Mouse (Mus musculus): ENCODE data around the gene Tmprss6.

The Tmprss6 gene

DNA sequence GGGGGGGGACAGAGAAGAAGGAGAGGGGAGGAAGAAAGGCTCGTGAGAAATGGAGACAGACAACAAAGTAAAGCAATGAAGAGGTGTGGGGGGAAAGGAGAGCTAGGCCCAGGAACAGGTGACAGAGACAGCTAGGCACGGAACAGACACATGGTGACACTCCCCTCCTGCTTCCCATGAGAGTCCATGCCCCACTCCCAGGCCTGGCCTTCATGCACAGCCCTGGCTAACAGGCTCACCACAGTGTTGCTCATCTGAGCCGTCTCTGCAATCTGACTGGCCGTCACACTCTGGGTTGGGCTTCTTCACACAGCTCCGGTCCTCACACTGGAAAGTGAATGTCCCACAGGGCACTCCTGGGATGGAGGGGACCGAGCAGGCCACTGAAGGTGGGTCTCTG, 24.6 kb downstream of the Tmprss6 start:
- DNase-seq, result no peak

GRCm38 (mm10) chr15:78442231-78442630, 26.2 kb downstream of the Tmprss6 start:
- no peak for DNase-seq

DNA sequence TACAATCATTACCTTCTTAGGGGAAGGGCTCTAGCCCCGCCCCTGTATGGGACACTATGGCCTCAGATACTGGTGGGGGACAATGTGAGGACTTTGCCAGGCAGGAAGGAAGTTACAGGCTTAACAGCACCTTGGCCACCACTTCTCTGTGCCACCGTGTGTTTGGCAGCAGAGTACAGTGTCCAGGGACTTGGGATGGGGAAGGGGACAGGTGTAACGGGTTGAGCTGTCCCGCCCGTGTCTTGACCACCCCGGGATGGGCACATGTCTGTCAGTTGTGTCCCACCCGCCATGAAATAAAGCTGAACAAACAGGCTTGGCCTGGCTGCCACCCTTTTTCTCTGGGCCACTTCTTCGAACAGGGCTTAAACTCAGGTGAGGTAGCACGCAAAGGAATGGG, 29.5 kb downstream of the Tmprss6 start:
- no peak for DNase-seq

DNA sequence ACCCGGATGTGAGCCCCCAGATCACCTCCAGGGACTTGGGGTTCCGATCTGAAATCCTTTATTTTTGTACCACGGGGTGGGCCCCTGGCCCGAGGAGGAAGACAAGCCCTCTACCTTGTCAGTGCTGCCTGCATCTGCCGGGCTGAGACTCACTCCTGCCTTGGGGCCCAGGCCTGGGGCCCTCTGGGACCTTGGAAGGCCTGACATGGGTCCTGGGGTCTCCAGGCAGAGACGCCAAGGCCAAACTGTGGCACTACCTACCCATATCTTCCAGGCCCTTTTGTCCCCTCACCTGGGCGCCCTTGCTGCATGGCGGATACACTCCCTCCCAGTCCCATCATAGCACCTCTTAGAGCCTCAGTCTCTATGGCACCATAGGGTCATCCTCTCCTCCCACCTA, 29.9 kb downstream of the Tmprss6 start:
- no peak for DNase-seq

DNA sequence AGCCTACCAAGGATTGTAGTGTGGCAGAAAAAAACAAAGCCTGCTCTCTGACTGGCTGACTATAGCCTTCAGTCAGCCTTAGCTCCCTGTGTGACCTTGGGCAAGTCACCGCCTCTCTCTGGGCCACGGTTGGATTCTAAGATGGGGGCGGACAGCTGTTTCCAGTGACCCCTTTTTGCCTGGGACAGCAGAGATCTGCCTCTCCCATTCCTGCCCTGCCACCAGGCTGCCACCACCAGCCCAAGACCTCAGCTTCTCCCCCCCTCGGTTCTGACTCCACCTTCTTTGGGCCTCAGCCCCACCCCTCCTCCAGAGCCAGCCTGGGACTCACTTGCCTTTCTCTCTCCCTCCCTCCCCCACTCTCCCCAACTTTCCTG, 30.4 kb downstream of the Tmprss6 start:
- no peak for DNase-seq

DNA sequence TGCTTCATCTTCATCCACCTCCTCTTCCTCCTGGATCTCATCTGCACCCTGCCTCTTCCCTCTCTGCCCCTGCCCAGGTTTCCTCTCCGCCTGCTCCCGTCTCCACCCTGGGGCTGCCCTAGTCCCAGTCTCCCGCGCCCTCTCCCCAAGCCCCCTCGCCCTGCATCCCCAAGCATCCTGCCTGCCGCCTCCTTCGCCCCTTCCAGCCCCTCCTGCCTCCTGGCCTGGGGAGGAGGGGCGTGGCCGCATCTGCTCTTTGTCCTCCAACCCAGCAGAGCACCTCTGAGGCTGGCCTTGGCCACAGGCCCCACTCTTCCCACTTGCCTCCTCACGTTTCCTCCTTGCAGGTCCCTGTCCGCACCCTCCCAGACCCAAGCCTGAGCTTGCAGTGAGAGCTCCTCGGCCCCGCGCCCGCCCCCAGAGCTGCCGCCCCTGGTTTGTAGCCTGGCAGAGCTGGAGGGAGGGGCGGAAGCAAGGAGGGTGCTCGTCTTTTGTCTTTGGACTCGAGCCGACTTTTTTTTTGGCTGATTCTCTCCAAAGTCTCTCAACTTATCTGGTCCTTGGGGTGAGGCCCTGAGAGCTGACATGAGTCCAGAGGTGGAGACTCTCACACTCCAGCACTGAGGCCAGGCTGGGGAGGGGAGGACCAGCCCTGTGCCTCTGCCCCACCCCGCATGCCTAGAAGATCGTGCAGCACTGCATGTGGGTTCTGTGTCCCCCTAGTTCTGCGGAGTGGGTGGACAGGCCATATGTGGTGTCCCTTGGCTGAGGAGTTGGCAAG, 31.0 kb downstream of the Tmprss6 start:
- DNase-seq, result peak; percentile 48 to 57

- peak; percentile 88 to 90 for DNase-seq
Observed at GRCm38 (mm10) chr15:78436380-78437192, 31.8 kb downstream of the Tmprss6 start.

- no peak for DNase-seq
Observed at GRCm38 (mm10) chr15:78435681-78436080, 32.8 kb downstream of the Tmprss6 start.

GRCm38 (mm10) chr15:78434896-78435520, 33.4 kb downstream of the Tmprss6 start:
- peak; percentile 77 to 80 for DNase-seq

DNA sequence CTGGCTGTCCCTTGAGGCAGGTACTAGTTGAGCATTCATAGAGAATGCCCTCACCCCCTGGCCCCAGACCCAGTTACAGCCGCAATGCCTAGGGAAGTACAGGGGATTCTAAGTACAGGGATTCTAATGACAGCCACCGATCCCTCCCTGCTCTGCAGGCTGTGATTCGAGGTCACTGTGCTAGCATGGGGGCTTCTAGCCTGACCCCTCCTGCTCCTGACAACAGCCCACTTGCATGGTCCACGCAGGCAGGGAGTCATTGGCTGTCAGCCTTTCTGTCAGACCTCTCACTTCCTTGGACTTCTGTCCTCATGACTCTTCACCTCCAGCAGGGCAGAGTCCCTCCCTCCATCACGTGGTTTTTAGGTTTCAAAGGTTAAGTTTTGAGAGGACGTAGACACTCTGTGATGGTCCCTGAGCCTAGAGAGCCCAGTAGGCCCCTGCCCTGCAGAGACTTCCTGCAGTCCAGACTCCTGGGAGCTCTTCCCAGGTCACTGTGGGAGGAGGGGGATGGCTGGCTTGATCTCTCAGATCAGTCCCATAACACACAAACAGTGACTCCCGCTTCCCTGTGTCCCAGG, 36.8 kb downstream of the Tmprss6 start:
- DNase-seq, result no peak

GRCm38 (mm10) chr15:78430874-78431273, 37.6 kb downstream of the Tmprss6 start:
- no peak for DNase-seq

DNA sequence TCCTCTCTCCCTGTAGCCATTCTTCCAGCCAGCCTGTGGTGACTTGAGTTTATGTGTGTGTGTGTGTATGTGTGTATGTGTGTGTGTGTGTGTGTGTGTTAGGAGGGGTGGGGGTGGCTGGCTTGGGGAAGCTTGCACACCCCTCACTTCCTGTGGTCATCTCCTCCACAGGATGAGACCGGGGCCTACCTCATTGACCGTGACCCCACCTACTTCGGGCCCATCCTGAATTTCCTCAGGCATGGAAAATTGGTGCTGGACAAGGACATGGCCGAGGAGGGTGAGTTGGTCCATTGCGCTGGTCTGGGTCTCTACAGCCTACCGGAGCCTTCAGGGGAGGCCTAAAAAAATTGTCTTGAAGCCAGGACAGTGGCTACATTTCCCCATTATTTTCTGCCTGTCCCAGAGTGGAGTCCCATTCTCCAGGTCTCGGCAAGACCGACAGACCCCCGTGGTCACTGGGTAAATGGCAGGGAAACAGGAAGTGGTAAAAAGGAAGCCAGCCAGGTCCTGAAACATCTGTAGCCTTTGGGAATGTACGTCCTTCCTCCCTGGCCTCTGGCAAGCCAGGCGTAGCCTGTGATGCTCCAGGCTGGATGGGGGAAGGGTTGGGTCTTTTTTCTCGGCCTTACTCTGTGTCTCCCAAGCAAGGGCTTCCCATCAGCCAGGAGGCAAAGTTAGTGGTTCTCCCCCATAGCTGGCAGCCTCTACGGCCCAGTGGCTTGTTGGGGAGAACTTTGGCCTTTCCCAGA, 38.4 kb downstream of the Tmprss6 start:
- DNase-seq, result no peak

DNA sequence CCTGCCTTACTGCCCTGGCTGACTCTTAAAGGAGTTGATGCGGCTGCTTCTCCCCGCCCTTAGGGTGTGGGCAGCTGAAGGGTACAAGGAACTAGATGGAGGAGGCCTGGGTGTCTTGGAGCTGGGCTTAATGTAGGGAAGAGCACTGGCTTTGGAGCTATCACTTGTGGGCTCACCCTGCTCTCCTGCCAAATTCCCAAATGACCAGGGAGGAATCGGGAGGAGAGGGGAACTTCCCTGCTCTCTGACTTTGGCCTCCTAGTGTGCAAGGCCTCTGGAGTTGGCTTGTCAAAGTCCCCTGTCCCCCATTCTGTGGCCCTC, 39.3 kb downstream of the Tmprss6 start:
- no peak for DNase-seq

- peak; percentile 87 to 90 for DNase-seq
Observed at GRCm38 (mm10) chr15:78428391-78429138, 39.9 kb downstream of the Tmprss6 start, which contains the start of gene Kctd17. Gene Kctd17 (plus strand): TSS chr15:78428564.

DNA sequence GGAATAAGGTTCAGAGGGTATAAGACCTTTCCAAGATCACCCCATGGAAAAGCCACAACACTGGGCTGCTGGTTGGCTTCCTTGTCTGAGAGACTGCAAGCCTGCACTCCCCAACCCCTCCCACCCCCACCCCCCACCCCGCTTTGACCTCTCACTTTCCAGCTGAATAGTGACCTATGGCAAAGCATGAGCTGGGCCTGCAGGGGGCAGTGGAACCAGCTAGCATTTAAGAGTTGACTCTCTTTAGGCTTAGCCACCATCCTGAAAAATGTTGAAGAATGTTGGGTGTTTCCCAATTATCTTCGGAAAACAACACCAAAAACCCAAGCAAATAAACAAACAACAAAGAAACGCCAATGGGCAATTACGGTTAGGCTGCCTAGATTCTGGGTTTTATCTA, 43.2 kb downstream of the Tmprss6 start:
- peak in 1 of 2 experiments; percentile 10 for DNase-seq

DNA sequence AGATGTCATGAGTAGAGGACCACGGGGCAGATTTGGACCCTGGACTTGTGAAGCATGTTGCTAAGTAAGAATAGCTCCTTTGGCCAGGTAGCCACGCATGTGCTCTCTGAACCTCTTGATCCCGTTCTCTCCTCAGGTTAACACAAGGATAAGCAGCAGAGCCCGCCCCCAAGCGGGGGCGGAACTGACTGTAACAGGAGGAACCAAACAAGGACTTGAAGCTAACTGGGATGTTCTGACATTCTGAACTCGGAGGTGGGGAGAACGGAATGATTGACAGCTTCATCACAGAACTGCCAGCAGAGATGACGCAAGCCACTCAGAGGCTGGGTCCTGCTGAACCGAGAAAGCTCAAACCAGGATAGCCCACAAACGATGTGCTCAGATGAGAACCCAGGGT, 43.9 kb downstream of the Tmprss6 start:
- DNase-seq, result no peak

- peak; percentile 94 to 96 for DNase-seq
Observed at GRCm38 (mm10) chr15:78422046-78422956, 46.1 kb downstream of the Tmprss6 start.

DNA sequence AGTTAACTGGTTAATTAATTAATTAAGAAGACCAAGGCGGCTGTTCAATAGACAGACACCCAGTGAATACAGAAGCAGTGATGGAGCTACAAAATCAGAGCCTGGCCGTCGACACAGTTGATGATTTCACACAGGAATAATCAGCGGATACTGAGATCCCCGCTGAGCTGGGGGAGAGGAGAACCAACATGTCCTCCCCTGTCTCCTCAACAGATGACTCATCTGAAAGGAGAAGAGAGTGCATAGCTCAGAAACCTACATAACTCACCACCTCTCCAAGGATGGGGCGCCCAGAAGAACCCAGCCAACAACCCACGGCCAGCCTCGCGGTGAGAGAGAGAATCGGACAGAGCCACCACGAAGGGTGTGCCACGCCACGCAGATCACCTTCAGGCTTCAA, 48.0 kb downstream of the Tmprss6 start:
- no peak for DNase-seq

- DNase-seq, result no peak
Observed at GRCm38 (mm10) chr15:78416937-78417336, 51.5 kb downstream of the Tmprss6 start.

DNA sequence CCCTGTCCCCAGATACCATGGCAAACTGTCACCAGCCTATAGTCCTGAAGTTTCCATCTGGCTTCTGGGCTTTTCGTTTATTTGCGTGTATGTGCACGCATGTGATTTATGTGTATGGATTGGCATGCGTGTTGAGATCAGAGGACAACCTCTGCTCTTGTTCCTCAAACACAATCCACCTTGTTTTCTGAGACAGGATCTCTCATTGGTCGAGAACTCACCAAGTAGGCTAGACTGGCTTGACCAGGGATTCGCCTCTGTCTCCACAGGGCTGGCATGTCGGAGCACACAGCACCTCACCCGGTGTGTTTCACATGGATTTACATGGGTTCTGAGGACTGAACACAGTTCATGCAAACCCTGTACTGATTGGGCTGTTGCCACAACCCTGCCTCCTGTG, 54.3 kb downstream of the Tmprss6 start:
- DNase-seq, result no peak

GRCm38 (mm10) chr15:78413719-78414117, 54.7 kb downstream of the Tmprss6 start:
- no peak for DNase-seq

Measured in cerebellum, postnatal 10 days (tissue).